Mouse (Mus musculus) brain, embryonic 18.5 days (tissue): ENCODE results near the gene Tns1.

Experiments
- DNase-seq: peaks from one replicate; pipeline ENCODE4 v3.0.0-alpha.2; 2012; ENCODE audit warnings: low read depth, low spot score

The Tns1 gene

DNA sequence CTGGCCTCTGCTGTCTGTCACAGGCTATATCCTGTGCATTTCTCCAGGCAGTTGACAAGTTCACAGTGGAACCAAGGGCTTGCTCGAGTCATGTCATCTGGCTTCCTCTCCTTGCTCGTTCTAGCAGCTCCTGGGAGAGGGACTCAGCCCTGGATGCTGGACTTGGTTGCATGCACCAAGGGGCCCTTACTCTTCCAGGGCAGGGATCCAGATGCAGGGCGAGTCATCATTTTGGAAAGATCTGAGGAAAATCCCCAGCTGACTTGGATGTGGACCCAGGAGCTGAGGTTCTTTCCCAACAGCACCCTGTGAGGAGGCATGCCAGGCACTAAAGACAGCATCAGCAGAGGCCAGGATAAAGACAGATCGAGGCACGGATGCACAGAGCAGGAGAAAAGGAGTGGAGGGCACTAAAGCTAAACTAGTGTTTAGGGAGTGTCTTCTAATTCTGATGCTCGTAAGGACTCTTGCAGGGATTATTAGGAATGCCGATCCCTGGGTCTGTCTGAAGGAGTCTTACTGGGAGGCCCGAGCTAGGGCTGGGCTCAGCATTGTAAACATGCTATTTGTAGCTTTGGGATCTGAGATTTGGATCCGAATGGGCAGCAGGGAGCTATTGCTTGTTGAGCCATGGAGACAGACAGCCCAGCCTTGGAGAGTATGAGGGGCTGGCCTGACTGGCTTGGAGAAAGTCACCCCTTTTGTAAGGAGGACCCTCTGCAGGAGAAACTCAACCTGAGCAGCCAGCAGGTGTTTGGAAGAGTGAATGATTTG lies 165.9 kb downstream of the Tns1 start:
- no peak for DNase-seq

DNA sequence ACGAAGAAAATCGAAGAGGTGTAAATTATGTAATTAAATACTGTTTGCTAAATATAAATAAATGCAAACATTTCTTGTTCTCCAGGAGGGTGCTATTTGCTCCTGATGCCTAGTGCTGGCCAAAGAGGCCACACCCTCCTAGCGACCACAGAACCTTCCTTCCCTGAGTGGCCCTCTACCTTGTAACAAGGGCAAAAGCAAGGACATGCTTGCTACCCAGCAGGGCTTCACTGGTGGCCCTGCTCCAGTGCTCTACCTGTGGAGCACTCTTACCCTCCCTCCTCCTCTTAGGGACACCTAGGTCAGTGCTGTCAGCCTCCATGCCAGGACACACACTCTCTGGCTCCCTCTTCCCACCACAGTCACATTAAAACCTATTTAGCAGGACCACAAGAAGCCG lies 166.8 kb downstream of the Tns1 start:
- DNase-seq, result no peak

DNA sequence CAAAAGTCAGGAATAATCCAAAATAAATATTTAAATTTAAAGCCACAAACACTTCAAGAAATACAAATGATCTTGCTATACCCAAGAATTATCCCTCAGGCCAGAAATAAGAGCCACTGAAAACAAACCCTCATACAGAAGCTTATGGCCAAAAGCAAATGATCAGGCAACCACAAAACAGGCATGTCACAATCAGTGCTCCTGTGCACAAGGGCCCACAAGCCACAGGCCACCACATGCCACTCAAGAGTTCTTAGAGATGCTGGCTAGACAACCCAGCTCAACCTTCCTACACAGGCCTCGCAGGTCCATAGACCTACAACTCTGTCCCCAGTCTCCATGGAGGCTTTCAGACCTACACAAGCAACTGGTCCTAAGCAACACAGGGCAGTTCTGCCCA lies 167.9 kb downstream of the Tns1 start:
- DNase-seq, result no peak

- no peak for DNase-seq
Measured at GRCm38 (mm10) chr1:73955259-73955842, 168.9 kb downstream of the Tns1 start.

- DNase-seq, result no peak
Measured at GRCm38 (mm10) chr1:73954614-73955013, 169.6 kb downstream of the Tns1 start.

- DNase-seq, result no peak
Measured at GRCm38 (mm10) chr1:73954015-73954408, 170.2 kb downstream of the Tns1 start.

DNA sequence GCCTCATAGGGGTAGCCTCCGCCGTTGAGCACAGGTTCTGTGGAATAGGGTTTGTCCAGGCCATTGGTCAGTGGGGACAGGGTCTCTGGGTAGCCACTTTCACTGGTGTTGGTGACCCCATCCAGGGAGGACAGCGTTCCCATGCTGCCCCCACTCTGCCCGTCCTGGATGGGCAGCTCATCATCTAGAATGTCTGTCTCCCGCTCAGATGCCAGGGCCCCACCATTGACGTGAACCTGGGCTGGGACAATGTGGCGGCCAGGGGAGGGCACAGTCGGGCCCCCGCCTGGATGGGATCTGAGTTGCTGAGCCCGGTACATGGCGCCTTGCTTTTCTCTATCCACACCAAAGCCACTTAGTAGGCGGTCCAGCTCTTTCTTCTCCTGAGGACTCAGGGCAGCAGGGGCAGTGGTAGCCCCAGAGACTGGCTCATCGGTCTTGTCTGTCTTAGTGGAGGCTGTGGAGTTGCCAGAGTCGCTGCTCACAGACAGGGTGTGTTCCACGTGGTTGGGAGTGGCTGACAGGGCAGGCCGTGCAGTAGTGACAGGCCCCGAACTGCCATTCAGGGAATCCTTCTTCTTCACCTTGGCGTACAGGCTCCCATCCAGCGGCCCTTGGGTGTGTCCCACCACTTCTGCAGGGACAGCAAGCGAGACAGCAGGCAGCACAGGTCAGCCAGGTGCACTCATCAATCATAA lies 170.8 kb downstream of the Tns1 start:
- DNase-seq, result no peak

- no peak for DNase-seq
Measured at GRCm38 (mm10) chr1:73952598-73952997, 171.7 kb downstream of the Tns1 start.

- no peak for DNase-seq
Measured at GRCm38 (mm10) chr1:73951178-73951577, 173.1 kb downstream of the Tns1 start.

DNA sequence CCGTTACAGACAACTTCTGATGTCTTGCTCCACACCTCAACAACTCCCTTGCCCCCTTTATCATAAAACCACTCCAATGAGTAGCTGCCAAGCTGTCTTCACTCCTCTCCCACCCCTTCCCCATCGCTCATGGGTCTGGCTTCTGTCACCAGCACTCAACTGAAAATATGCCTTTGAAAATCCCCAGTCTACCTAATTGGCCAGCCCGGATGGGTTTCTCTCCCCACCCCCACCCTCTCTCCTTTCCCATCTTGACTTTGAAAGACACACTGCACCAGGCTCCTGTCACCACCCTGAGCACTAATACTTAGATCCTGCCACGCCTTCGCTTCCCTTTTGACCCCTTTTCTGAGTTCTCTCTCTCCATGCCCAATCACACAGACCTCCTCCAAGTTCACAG lies 175.5 kb downstream of the Tns1 start:
- DNase-seq, result no peak

GRCm38 (mm10) chr1:73947525-73948304 lies 176.5 kb downstream of the Tns1 start:
- no peak for DNase-seq

- DNase-seq, result no peak
Measured at GRCm38 (mm10) chr1:73946701-73947100, 177.5 kb downstream of the Tns1 start.

DNA sequence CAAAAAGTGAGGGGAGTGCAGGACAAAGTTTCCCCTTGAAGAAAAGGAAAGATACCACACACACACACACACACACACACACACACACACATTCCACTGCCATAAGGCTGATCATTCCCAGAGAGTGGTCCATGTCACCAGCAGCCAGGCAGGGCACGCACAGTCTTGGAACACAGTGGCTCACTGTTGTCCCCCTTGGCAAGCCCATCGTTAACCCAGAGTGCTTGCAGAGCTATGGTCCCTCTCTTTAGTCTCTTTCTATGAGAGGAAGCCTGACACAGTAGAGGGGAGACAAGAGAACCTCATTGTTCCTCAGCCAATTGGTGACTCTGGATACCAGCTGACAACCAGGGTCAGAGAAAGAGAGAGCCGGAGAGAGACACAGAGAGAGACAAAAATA lies 179.9 kb downstream of the Tns1 start:
- DNase-seq, result no peak

GRCm38 (mm10) chr1:73943667-73944289 lies 180.5 kb downstream of the Tns1 start:
- DNase-seq, result no peak

- DNase-seq, result no peak
Measured at GRCm38 (mm10) chr1:73943255-73943654, 181.0 kb downstream of the Tns1 start.

- no peak for DNase-seq
Measured at GRCm38 (mm10) chr1:73942243-73942642, 182.0 kb downstream of the Tns1 start.

- no peak for DNase-seq
Measured at GRCm38 (mm10) chr1:73941697-73942096, 182.6 kb downstream of the Tns1 start.

GRCm38 (mm10) chr1:73940491-73941204 lies 183.6 kb downstream of the Tns1 start:
- DNase-seq, result no peak

GRCm38 (mm10) chr1:73938597-73938996 lies 185.7 kb downstream of the Tns1 start:
- no peak for DNase-seq

DNA sequence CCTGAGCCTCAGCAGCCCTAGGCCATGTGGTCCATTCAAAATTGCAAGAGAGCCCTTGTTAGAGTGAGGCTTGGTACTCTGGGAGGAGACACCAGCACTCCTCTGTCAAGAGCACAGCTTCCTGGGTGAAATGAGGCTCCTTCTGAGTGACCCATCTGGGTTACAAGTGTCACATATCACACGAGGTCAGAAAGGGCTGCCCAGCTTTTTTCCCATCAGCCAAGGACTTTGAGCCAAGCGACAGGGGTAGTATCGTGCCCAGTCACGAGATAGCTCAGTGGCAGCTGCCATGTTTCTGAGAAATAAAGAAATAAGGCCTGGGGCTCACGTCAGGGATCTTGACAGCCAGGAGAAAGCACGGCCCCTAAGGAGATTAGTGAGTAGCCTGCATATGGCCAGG lies 186.4 kb downstream of the Tns1 start:
- no peak for DNase-seq

- no peak for DNase-seq
Measured at GRCm38 (mm10) chr1:73936537-73936936, 187.7 kb downstream of the Tns1 start.
